Mouse (Mus musculus): ENCODE results near the gene Asic4.

The Asic4 gene

GRCm38 (mm10) chr1:75450314-75451005 lies at the start of gene Asic4:
Gene Asic4 (plus strand): TSS chr1:75450436.
- no peak for DNase-seq (ENCODE audit: low read depth, low spot score)

DNA sequence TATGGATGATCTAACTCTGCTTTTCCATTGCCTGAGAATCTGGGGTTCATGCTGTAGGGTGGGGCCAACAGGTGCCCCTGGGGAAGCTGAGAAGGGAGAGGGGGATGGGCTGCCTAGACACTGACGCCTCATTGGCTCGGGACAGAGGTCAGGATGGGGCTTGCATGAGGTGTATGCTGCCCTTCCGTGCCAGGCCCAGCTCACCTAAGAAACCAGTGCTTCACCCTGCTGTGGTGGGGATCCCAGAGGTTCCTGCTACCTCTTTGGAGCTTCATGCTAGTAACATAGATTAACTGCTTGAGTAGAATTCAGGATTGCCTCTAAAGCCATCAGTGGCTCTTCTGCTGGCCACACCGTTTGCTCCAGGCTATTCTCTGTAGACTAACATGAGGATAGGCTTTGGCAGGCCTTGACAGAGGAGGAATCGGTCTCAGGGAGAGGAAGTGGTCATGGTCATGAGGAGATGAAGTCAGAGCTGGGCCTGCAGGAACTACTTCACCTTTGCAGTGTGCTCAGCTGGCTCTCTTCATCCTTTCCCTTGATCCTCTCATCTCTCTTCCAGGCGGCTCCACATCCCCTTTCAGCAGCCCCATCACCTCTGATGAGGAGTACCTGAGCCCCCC lies 49.6 kb upstream of the Asic4 start:
- no peak for DNase-seq (ENCODE audit: low read depth, low spot score)

DNA sequence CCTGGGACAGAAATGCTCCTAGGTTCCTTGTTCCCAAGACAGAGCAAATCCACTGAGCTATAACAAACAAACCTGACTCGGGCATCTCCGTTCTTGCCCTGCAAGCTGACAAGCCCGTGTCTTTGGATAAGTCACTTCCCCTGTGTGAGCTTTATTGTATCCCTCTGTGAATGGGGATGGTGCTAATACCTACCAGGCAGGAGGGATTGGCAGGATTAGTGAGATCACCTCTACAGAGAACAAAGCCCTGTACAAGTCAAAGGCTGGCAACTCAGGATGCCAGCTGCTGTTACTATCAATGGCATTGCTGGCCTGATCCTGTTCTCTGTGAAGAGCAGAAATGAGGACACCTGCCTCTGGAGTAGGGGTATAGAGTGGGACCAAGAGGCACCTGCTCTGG lies 44.7 kb upstream of the Asic4 start:
- DNase-seq (ENCODE audit: low read depth, low spot score): no peak

- DNase-seq (ENCODE audit: low read depth, low spot score): no peak
Measured at GRCm38 (mm10) chr1:75406173-75406572, 44.1 kb upstream of the Asic4 start.

- DNase-seq (ENCODE audit: low read depth, low spot score): no peak
Measured at GRCm38 (mm10) chr1:75407056-75407455, 43.2 kb upstream of the Asic4 start.

DNA sequence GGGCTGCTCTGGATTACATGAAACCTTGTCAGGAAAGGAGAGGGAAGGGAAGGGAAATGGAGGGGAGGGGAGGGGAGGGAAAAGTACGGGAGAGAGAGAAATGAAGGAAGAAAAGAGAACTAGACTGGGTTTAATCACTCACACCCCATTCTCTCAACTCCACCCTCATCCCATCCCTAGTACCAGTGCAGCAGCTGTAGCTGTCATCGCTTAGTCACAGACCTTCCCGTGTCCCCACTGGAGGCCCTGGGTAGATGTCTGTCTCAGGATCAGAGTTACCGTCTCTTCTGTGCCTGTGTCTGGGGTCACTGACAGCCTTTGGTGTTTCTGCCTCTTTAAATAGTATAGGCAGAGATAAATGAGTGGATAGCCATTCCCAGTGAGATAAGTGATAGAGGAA lies 42.0 kb upstream of the Asic4 start:
- no peak for DNase-seq (ENCODE audit: low read depth, low spot score)

- DNase-seq (ENCODE audit: low read depth, low spot score): no peak
Measured at GRCm38 (mm10) chr1:75409950-75410349, 40.3 kb upstream of the Asic4 start.

- DNase-seq (ENCODE audit: low read depth, low spot score): no peak
Measured at GRCm38 (mm10) chr1:75412196-75412595, 38.0 kb upstream of the Asic4 start.

- peak; percentile 75 for DNase-seq (ENCODE audit: low read depth, low spot score)
Measured at GRCm38 (mm10) chr1:75413749-75414148, 36.5 kb upstream of the Asic4 start.

GRCm38 (mm10) chr1:75421794-75422193 lies 28.4 kb upstream of the Asic4 start:
- DNase-seq (ENCODE audit: low read depth, low spot score): no peak

- DNase-seq (ENCODE audit: low read depth, low spot score): no peak
Measured at GRCm38 (mm10) chr1:75422216-75422822, 27.9 kb upstream of the Asic4 start.

DNA sequence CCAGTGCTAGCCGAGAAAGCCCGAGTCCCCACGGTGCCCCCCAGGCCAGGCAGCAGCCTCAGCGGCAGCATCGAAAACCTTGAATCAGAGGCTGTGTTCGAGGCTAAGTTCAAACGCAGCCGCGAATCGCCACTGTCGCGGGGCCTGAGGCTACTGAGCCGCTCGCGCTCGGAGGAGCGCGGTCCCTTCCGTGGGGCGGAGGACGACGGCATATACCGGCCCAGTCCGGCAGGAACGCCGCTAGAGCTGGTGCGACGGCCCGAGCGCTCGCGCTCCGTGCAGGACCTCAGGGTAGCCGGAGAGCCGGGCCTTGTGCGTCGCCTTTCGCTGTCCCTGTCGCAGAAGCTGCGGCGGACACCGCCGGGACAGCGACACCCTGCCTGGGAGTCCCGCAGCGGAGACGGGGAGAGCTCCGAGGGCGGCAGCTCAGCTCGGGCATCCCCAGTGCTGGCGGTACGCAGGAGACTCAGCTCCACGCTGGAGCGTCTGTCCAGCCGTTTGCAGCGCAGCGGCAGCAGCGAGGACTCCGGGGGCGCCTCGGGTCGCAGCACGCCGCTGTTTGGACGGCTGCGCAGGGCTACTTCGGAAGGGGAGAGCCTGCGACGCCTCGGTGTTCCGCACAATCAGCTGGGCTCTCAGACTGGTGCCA lies 27.3 kb upstream of the Asic4 start:
- DNase-seq (ENCODE audit: low read depth, low spot score): no peak

- no peak for DNase-seq (ENCODE audit: low read depth, low spot score)
Measured at GRCm38 (mm10) chr1:75423780-75424390, 26.4 kb upstream of the Asic4 start.

- DNase-seq (ENCODE audit: low read depth, low spot score): peak; percentile 40
Measured at GRCm38 (mm10) chr1:75425796-75426471, 24.3 kb upstream of the Asic4 start.

DNA sequence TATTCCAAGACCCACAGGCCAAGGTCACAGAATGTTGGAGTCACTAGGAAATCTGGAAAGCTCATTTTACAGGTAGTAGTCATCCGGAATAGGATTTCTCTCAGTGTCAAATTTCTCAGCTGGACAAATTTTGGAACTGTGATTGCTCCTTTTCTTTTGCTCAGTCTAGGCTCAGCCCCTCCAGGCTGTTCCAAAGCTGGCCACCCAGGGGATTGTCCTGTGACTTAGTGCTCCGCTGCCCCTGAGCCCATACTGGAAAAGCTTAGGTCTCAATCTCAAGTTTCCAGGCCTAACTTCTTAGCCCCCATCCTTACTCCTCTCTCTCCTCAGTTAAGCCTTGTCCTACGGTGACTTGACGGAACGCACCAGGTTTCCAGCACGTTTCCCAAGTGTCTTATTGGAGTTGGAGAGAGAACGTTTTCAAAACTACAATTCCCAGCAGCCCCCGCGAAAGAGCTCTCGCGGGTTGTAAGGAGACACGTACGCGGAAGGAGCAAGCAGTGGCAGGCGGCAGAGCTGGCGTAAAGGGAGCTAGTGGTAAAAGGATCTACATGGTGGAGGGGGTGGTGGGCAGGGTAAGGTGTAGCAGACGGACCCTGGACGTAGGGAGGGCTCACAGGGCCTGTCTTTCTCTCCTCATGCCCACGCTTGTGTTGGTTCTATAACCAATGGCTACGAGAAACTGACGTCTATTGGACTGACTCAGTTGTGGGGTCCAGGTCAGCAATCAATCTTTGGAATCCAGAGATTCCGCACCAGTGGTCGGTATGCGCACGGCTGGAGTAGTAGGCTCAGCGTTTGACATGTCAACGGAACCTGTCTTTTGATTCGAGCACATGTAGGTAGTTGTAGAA lies 14.5 kb upstream of the Asic4 start, which contains the start of gene Gmppa:
Gene Gmppa (plus strand): TSS at position 456 of the 854 bp plus-strand sequence.
- peak; percentile 87 for DNase-seq (ENCODE audit: low read depth, low spot score)

- no peak for DNase-seq (ENCODE audit: low read depth, low spot score)
Measured at GRCm38 (mm10) chr1:75438782-75439181, 11.5 kb upstream of the Asic4 start.

DNA sequence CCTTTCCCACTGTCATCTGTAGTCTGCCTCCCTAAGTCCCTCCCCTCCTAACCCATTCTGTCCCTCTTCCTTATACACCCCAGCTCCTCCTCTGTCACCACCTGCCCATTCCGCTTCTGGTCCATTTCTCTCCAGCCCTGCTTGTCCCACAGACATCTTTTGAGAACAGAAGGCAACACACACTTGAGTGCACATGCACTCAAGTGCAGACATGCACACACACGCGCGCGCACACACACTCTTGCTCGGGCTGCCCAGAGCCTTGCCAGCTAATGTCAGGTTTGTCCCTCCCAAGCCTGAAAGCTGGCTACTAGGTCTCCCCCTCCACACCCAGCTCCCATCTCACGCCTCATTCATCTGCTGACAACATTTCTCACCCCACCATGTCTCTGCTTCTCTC lies 9.6 kb upstream of the Asic4 start:
- DNase-seq (ENCODE audit: low read depth, low spot score): no peak

- DNase-seq (ENCODE audit: low read depth, low spot score): no peak
Measured at GRCm38 (mm10) chr1:75441471-75441996, 8.7 kb upstream of the Asic4 start.

GRCm38 (mm10) chr1:75442171-75442570 lies 8.1 kb upstream of the Asic4 start:
- no peak for DNase-seq (ENCODE audit: low read depth, low spot score)

GRCm38 (mm10) chr1:75442811-75443210 lies 7.4 kb upstream of the Asic4 start:
- DNase-seq (ENCODE audit: low read depth, low spot score): no peak
